Mouse (Mus musculus) embryonic facial prominence, embryonic 14.5 days (tissue): ENCODE results near the gene Slc22a12. TPM values are rescaled to one million over a fixed set of nuclear protein-coding genes. Genes with fewer than 3 reads are reported as not detected.

Experiments used
- ATAC-seq: fragments of 200-750 bp; cut with Nextera tagmentation; 2 replicates; pipeline ENCODE4 v1.8.0; 2017; ENCODE audit warnings: low read depth, moderate number of reproducible peaks, moderate TSS enrichment
- DNase-seq: peaks from one replicate; pipeline ENCODE4 v3.0.0-alpha.2; 2015; ENCODE audit warnings: low spot score
- H3K27ac ChIP-seq: fragments of 300-500 bp; sonication (generic); replicated peaks from 2 replicates; pipeline ENCODE4 v1.5.1; 2014; ENCODE audit warnings: low read depth, mild to moderate bottlenecking, low read length, moderate library complexity
- H3K27me3 ChIP-seq: fragments of 300-500 bp; sonication (generic); replicated peaks from 2 replicates; pipeline ENCODE4 v1.6.1; 2014; ENCODE audit warnings: low read length; ENCODE audit not compliant: control insufficient read depth, insufficient read depth
- H3K36me3 ChIP-seq: fragments of 300-500 bp; sonication (generic); 2 replicates; pipeline ENCODE4 v1.6.1; 2014; ENCODE audit warnings: low read length, mixed read lengths; ENCODE audit not compliant: control insufficient read depth, insufficient read depth
- H3K4me1 ChIP-seq: fragments of 300-500 bp; sonication (generic); 2 replicates; pipeline ENCODE4 v1.6.1; 2014; ENCODE audit warnings: antibody characterized with exemption, low read length; ENCODE audit not compliant: control insufficient read depth, insufficient read depth
- H3K4me2 ChIP-seq: fragments of 300-500 bp; sonication (generic); 2 replicates; pipeline ENCODE4 v1.6.1; 2014; ENCODE audit warnings: low read depth, mild to moderate bottlenecking, low read length, moderate library complexity, mixed read lengths
- H3K4me3 ChIP-seq: fragments of 300-500 bp; sonication (generic); 2 replicates; pipeline ENCODE4 v1.5.1; 2014; ENCODE audit warnings: low read depth, mild to moderate bottlenecking, low read length
- H3K9ac ChIP-seq: fragments of 300-500 bp; sonication (generic); 2 replicates; pipeline ENCODE4 v1.6.1; 2014; ENCODE audit warnings: low read depth, mild to moderate bottlenecking, low read length, moderate library complexity, mixed read lengths
- H3K9me3 ChIP-seq: fragments of 300-500 bp; sonication (generic); 2 replicates; pipeline ENCODE4 v1.6.1; 2016; ENCODE audit warnings: low read length; ENCODE audit not compliant: control insufficient read depth
- WGBS: fragments of 180-500 bp; shearing (Covaris S2); extraction: QIAGEN DNeasy Blood & Tissue Kit; methylation state at CpG from one replicate; pipeline ENCODE4 v1.1.7; 2014; 5-methylcytosine and 5-hydroxymethylcytosine counted together
- microRNA-seq: library from miRNA; unstranded; fragments of <30 nt; microRNA quantifications from one replicate; pipeline ENCODE4, GENCODE M21; 2016; ENCODE audit warnings: borderline number of aligned reads
- polyA plus RNA-seq: library from polyadenylated mRNA; unstranded; fragments of >200 nt; fragmentation: Nextera tagmentation; extraction: Ambion mirVana; gene quantifications from 2 replicates; pipeline ENCODE4 v1.2.1, GENCODE M21; 2014

Slc22a12 gene
- polyA plus RNA-seq, 1 experiment from 2014 or later: not detected

- WGBS: 0% methylated on average over 4 of the region's 4 CpGs
- ATAC-seq (peak; percentile 59; the same call in 1 of the 2 replicates), DNase-seq (peak; percentile 90)
- Histone ChIP-seq H3K9ac (no peak overlapping the region), H3K36me3 (no peaks in the 10 kb centered on the region), H3K27me3 (peaks cover 13% of the 10 kb centered on the region; the same call in 1 of the 2 replicates), H3K4me1 (no peaks in the 10 kb centered on the region), H3K4me2 (no peak overlapping the region), H3K9me3 (no peaks in the 10 kb centered on the region), H3K27ac (no peak overlapping the region), H3K4me3 (no peak overlapping the region)
Measured at GRCm38 (mm10) chr19:6489030-6489429, 53.8 kb downstream of the Slc22a12 start.

Small RNA genes lying within 50 kb of the gene (microRNA-seq; reads per million reads assigned to microRNA genes)
- not detected for gene Gm26460

Other genes with a start within 250 kb of the Slc22a12 start
- gene Cdc42bpg, start 236.6 kb downstream of the Slc22a12 start, polyA plus RNA-seq: 1.5 and 1.6 TPM in 2 replicates
- gene Men1, start 208.1 kb downstream of the Slc22a12 start, polyA plus RNA-seq: 54.2 and 61.5 TPM in 2 replicates
- 9.8 and 9.9 TPM in 2 replicates for gene Map4k2, start 201.9 kb downstream of the Slc22a12 start, polyA plus RNA-seq
- gene Sf1, start 179.3 kb downstream of the Slc22a12 start, polyA plus RNA-seq: 135 and 140 TPM in 2 replicates
- gene Pygm, start 158.6 kb downstream of the Slc22a12 start, polyA plus RNA-seq: 49.5 and 84.3 TPM in 2 replicates
- 36.2 and 48.2 TPM in 2 replicates for gene Rasgrp2, start 143.7 kb downstream of the Slc22a12 start, polyA plus RNA-seq
- 2.3 and 3.4 TPM in 2 replicates for gene Nrxn2, start 124.3 kb downstream of the Slc22a12 start, polyA plus RNA-seq